Mouse (Mus musculus) embryonic facial prominence, embryonic 13.5 days (tissue): ENCODE data around the gene Tnfaip6. TPM values are rescaled to one million over a fixed set of nuclear protein-coding genes. Genes with fewer than 3 reads are reported as not detected.

ENCODE experiments used
- ATAC-seq: fragments of 200-750 bp; cut with Nextera tagmentation; 2 replicates; pipeline ENCODE4 v1.8.0; 2017; ENCODE audit warnings: low read depth; ENCODE audit not compliant: insufficient number of reproducible peaks, insufficient read depth, low FRiP score, low TSS enrichment
- H3K27ac ChIP-seq: fragments of 300-500 bp; sonication (generic); 2 replicates; pipeline ENCODE4 v1.5.1; 2015; ENCODE audit warnings: moderate library complexity, mild to moderate bottlenecking, inconsistent platforms
- H3K27me3 ChIP-seq: fragments of 300-500 bp; sonication (generic); 2 replicates; pipeline ENCODE4 v1.6.1; 2015; ENCODE audit warnings: mild to moderate bottlenecking, inconsistent platforms
- H3K36me3 ChIP-seq: fragments of 300-500 bp; sonication (generic); 2 replicates; pipeline ENCODE4 v1.6.1; 2015; ENCODE audit warnings: mild to moderate bottlenecking, inconsistent platforms
- H3K4me1 ChIP-seq: fragments of 300-500 bp; sonication (generic); 2 replicates; pipeline ENCODE4 v1.6.1; 2015; ENCODE audit warnings: inconsistent platforms
- H3K4me2 ChIP-seq: fragments of 300-500 bp; sonication (generic); 2 replicates; pipeline ENCODE4 v1.6.1; 2015; ENCODE audit warnings: moderate library complexity, mild to moderate bottlenecking, inconsistent platforms
- H3K4me3 ChIP-seq: fragments of 300-500 bp; sonication (generic); 2 replicates; pipeline ENCODE4 v1.5.1; 2015; ENCODE audit warnings: mild to moderate bottlenecking, inconsistent platforms
- H3K9ac ChIP-seq: fragments of 300-500 bp; sonication (generic); 2 replicates; pipeline ENCODE4 v1.6.1; 2015; ENCODE audit warnings: mild to moderate bottlenecking, inconsistent platforms
- H3K9me3 ChIP-seq: fragments of 300-500 bp; sonication (generic); 2 replicates; pipeline ENCODE4 v1.6.1; 2016; ENCODE audit warnings: inconsistent platforms
- WGBS: fragments of 180-500 bp; shearing (Covaris S2); methylation state at CpG from one replicate; pipeline ENCODE4 v1.1.7; 2015; ENCODE audit warnings: mixed read lengths; 5-methylcytosine and 5-hydroxymethylcytosine counted together
- polyA plus RNA-seq: library from polyadenylated mRNA; unstranded; fragments of >200 nt; fragmentation: Nextera tagmentation; extraction: Ambion mirVana; gene quantifications from 2 replicates; pipeline ENCODE4 v1.2.1, GENCODE M21; 2015

The Tnfaip6 gene
- polyA plus RNA-seq, 1 experiment from 2014 or later = 78.4 TPM

DNA sequence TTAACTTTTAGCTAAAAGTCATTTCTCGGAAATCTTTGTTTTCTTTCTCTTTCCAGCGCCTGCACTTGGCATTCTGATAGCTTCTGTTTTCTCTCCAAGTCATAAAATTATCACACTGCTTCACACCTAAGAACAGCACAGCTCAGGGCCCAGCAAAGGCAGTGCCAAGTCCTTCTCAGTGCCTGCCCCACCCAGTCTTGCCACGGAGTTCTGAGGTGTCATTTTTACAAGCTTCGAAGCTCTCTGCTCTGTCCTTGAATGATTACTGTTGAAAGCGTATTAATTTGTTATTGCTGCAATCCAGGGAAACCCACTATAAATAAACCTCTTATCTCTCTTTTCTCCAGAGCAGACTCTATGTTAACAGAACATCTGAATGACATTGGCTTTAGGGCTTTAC, 15.7 kb downstream of the Tnfaip6 start:
- Histone ChIP-seq H3K4me1 (no peaks in the 10 kb centered on the region), H3K4me2 (no peak overlapping the region), H3K27me3 (no peaks in the 10 kb centered on the region), H3K9ac (no peak overlapping the region), H3K36me3 (peaks cover 66% of the 10 kb centered on the region), H3K9me3 (no peaks in the 10 kb centered on the region), H3K4me3 (no peak overlapping the region), H3K27ac (no peak overlapping the region)
- 64% methylated on average over 5 of the region's 5 CpGs for WGBS
- ATAC-seq = no peak

DNA sequence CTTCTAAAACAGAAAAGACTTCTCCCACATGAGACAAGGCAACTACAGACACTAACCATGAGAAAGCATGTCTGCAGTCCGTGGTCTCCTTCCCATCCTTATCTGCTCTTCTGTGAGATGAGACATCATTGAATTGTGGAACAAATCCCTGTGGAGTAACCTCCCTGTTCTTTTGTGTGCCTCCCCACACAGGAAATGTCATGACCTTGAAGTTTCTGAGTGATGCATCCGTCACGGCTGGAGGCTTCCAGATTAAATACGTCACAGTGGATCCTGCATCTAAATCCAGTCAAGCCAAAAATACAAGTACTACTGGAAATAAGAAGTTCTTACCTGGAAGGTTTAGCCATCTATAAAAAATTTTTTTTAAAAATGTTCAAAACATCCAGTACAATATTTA, 17.8 kb downstream of the Tnfaip6 start:
- Histone ChIP-seq H3K4me3 (no peak overlapping the region), H3K27ac (no peak overlapping the region), H3K9ac (no peak overlapping the region), H3K27me3 (no peaks in the 10 kb centered on the region), H3K4me2 (no peak overlapping the region), H3K4me1 (no peaks in the 10 kb centered on the region), H3K9me3 (no peaks in the 10 kb centered on the region), H3K36me3 (peaks cover 47% of the 10 kb centered on the region)
- WGBS = 49% methylated on average over 4 of the region's 4 CpGs
- ATAC-seq = no peak

DNA sequence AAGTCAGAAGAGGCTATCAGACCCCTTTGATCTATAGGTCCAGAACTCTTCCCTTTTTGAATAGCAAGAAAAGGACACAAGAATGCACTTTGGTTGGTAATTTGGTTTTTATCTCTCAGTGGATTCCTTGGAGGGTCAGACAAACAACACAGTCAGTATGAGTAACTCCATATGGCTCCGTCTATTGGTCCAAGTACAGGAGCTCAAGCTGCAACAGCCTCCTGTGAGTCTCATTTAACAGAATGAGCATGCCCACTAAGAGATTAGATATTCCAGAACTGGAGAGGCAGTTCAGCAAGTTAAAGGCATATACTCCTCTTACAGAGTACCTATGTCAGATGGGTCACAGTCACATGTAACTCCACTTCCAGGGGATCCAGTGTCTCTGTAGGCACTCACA, 19.3 kb downstream of the Tnfaip6 start:
- no peak overlapping the region for H3K9ac ChIP-seq
- H3K4me2 ChIP-seq = no peak overlapping the region
- no peaks in the 10 kb centered on the region for H3K9me3 ChIP-seq
- H3K4me1 ChIP-seq = no peaks in the 10 kb centered on the region
- H3K4me3 ChIP-seq = no peak overlapping the region
- no peak for ATAC-seq
- no peak overlapping the region for H3K27ac ChIP-seq
- H3K27me3 ChIP-seq = no peaks in the 10 kb centered on the region
- WGBS = 77% methylated on average over 1 of the region's 1 CpGs
- peaks cover 33% of the 10 kb centered on the region for H3K36me3 ChIP-seq

DNA sequence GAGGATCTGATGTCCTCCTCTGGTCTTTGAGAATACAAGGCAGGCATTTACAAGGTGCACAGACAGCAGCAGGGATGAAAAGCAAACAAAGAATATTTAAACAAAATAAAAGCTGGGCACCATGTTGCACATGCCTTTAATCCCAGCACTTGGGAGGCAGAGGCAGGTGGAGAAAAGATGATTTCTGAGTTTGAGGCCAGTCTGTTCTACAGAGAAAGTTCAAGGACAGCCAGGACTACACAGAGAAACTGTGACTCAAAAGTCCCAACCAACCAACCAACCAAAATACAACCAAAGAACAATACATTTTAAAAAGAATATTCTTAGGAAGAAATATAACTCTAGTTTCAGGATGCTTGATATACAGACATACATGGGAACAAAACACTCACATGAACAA, 19.9 kb downstream of the Tnfaip6 start:
- ATAC-seq = no peak
- H3K9ac ChIP-seq = no peak overlapping the region
- H3K4me2 ChIP-seq = no peak overlapping the region
- no peaks in the 10 kb centered on the region for H3K27me3 ChIP-seq
- no peak overlapping the region for H3K27ac ChIP-seq
- no peak overlapping the region for H3K4me3 ChIP-seq
- H3K36me3 ChIP-seq = peaks cover 28% of the 10 kb centered on the region
- no peaks in the 10 kb centered on the region for H3K9me3 ChIP-seq
- no peaks in the 10 kb centered on the region for H3K4me1 ChIP-seq

DNA sequence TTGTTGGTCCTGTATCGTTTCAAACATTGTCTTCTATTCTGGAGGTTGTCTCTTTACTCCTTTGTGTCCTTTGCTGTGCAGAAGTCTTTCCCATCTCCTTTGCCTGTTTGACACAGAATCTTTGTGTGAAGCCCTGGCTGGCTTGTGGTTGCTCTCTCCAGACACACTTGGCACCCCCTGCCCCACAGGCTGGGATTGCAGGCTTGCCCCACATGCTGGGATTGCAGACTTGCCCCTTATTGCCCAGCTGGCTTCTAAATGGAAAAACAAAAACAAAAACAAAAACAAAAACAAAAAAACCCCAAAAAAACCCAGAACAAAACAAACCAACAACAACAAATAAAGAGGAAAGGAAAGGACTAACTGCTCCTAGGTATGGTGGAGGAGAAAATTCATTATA, 30.8 kb downstream of the Tnfaip6 start:
- peaks cover 6% of the 10 kb centered on the region; the same call in 1 of the 2 replicates for H3K4me1 ChIP-seq
- H3K36me3 ChIP-seq = no peaks in the 10 kb centered on the region
- no peak overlapping the region for H3K4me3 ChIP-seq
- no peak overlapping the region for H3K4me2 ChIP-seq
- no peaks in the 10 kb centered on the region for H3K27me3 ChIP-seq
- H3K9me3 ChIP-seq = no peaks in the 10 kb centered on the region
- 71% methylated on average over 1 of the region's 1 CpGs for WGBS
- H3K9ac ChIP-seq = no peak overlapping the region
- no peak overlapping the region for H3K27ac ChIP-seq
- no peak for ATAC-seq

DNA sequence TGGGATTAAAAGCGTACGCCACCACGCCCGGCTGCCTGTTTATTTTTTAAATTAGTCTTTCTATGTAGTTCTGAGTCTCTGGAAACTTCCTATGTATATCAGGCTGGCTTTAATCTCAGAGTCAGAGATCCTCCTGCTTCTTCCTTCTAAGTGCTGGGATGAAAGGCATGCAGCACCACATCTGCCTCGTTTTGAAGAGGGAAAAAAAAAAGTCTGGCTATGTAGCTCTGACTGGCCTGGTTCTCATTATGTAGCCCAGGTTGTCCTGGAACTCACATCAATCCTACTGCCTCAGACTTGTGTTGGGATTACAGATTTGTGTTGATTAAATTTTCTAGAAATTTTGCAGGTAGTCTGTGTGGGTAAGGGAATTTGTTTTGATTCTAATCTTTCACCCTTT, 33.0 kb downstream of the Tnfaip6 start:
- peaks cover 14% of the 10 kb centered on the region for H3K36me3 ChIP-seq
- H3K4me2 ChIP-seq = no peak overlapping the region
- 86% methylated on average over 5 of the region's 5 CpGs for WGBS
- ATAC-seq = no peak
- no peak overlapping the region for H3K4me3 ChIP-seq
- H3K4me1 ChIP-seq = peaks cover 18% of the 10 kb centered on the region
- no peaks in the 10 kb centered on the region for H3K27me3 ChIP-seq
- H3K9ac ChIP-seq = no peak overlapping the region
- no peak overlapping the region for H3K27ac ChIP-seq
- H3K9me3 ChIP-seq = no peaks in the 10 kb centered on the region

DNA sequence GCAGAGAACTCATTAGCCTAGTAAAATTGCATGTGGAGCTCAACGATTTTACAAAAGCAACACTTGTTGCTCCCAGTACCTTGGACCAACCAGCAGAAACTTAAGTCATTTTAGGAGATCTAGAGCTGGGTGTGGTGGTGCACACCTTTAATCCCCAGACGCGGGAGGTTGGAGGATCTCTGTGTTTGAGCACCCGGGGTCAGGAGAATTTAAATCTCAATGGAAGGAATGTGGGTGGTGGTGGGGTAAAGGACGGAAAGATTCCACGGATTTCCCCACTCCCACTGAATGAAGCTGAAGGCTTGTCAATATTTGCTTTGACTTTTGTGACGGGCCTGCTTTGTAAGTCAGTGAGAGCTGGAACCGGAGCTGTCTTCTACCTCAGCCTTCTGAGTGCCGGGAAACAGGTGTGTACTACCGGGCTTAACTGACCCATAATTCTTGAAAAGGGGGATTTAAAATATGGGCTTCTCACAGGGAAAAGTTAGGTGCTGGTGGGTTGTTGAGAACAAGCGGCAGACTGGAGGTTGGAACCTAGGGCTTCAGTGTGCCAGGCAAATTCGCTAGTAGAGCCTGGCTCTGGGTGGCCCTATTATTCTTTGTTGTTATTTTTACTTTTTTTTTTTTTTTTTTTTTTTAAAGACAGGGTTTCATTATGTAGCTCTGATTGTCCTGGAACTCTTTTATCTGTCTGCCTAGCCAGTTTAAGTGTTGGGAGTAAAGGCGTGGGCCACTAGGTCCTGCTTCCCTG, 33.6 kb downstream of the Tnfaip6 start:
- no peak overlapping the region for H3K9ac ChIP-seq
- peak overlapping the region; percentile 91; the same call in 1 of the 2 replicates for H3K27ac ChIP-seq
- peaks cover 18% of the 10 kb centered on the region for H3K4me1 ChIP-seq
- WGBS = 36% methylated on average over 13 of the region's 13 CpGs
- peaks cover 19% of the 10 kb centered on the region for H3K36me3 ChIP-seq
- H3K27me3 ChIP-seq = no peaks in the 10 kb centered on the region
- peak overlapping the region; percentile 98 for H3K4me3 ChIP-seq
- H3K4me2 ChIP-seq = peak overlapping the region; percentile 65
- no peaks in the 10 kb centered on the region for H3K9me3 ChIP-seq
- no peak for ATAC-seq

DNA sequence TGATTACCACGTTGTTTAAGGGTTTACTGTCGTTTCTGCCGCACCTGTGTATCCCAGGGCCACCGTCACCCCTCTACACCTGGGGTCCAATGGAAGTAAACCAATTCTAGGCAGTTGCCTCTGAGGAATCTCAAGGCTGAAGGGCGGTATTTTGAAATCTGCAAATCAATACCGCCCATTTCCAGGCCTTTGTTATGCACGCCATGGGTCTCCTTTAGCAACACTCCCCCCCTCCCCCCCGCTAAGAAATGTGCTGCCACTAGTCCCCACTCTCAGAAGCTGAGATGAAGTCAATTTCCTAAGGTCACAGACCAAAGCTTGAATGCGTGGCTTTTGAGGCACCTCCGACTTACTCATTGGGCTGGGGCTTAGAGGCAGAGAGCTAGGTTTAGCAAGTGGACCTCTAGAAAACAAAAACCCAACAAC, 34.3 kb downstream of the Tnfaip6 start:
- Histone ChIP-seq H3K4me2 (peak overlapping the region; percentile 65), H3K27me3 (no peaks in the 10 kb centered on the region), H3K9me3 (no peaks in the 10 kb centered on the region), H3K9ac (peak overlapping the region; percentile 97), H3K27ac (peak overlapping the region; percentile 91), H3K4me3 (peak overlapping the region; percentile 98), H3K36me3 (peaks cover 25% of the 10 kb centered on the region), H3K4me1 (peaks cover 18% of the 10 kb centered on the region)
- WGBS = 2% methylated on average over 10 of the region's 10 CpGs
- ATAC-seq = no peak

DNA sequence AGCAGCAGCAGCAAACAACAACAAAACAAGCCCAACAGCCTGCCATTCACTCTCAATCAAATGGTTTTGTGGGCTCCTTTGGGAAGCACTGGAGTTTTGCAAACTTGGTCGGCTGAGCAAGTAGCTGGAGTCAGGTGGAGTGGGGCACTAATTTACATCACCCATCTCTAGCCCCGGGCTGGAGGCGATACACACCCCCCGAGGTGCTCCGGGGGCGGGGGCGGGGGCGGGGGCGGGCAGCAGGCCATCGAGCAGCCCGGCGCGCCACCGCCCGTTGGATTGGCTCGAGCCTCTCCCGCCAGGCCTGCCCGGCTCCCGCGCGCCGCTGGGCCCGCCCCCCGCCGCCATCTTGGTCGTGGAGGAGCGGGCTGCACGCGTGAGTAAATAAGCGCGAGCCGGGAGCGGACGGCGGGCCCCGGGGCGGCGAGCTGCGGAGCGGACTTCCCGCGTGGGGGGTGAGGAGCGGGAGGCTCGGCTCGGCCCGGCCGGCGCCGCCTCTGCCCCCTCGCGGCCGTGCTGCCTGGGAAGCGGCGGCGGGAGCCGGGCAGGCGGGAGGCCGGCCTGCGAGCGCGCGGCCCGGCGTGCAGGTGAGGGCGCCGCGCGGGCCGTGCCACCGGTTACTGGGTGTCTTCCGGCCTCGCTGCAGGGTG, 34.8 kb downstream of the Tnfaip6 start, which contains the start of gene Rif1:
TSS of gene Rif1 (plus strand) at position 342 of the 650 bp plus-strand sequence.
- H3K27ac ChIP-seq = peak within 1 kb of the TSS; percentile 91
- peak within 1 kb of the TSS; percentile 65 for H3K4me2 ChIP-seq
- H3K9me3 ChIP-seq = no peaks in the 10 kb centered on the region
- H3K9ac ChIP-seq = peak within 1 kb of the TSS; percentile 97
- H3K27me3 ChIP-seq = no peaks in the 10 kb centered on the region
- H3K4me1 ChIP-seq = peaks cover 18% of the 10 kb centered on the region
- H3K4me3 ChIP-seq = peak within 1 kb of the TSS; percentile 98
- ATAC-seq = peak; percentile 95
- H3K36me3 ChIP-seq = peaks cover 29% of the 10 kb centered on the region
- under 1% methylated on average over 69 of the region's 72 CpGs for WGBS

DNA sequence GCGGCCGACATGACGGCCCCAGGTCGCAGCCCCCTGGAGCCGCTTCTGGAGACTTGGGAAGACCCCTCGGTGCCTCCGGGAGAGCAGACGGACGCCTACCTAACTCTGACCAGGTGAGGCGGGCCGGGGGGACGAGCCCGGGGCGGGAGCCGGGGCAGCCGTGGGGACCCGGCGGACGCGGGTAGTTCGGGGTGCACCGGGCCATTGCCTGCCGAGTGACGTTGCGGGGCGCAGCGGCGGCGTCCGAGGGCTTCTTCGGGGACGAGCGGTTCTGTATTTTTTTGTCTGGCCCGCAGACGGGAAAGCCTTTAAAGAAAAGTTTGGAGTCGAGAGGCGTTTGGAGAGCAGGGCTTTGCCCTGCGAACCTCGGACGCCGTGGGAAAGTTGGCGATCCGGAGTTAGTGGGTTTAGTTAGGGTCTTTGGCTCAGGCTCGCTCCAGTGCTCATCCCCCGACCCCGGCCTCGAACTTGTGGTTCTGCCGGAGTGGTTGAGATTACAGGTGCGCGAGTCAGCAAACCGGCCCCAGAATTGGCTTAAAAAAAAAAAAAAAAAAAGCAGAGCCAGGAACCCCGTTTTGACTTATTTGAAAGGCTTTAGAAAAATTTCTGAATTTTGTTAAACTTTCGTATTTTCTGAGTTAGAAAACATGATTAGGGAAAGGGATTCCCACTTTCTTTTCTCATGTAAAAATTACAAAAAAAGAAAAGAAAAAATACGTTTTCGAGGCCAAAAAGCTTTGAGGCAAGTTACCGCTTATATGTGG, 35.5 kb downstream of the Tnfaip6 start:
- 2% methylated on average over 56 of the region's 56 CpGs for WGBS
- ATAC-seq = peak; percentile 50; the same call in 1 of the 2 replicates
- Histone ChIP-seq H3K4me2 (peak overlapping the region; percentile 65), H3K36me3 (peaks cover 36% of the 10 kb centered on the region), H3K27me3 (no peaks in the 10 kb centered on the region), H3K27ac (peak overlapping the region; percentile 91), H3K4me1 (peaks cover 18% of the 10 kb centered on the region), H3K9me3 (no peaks in the 10 kb centered on the region), H3K4me3 (peak overlapping the region; percentile 98), H3K9ac (peak overlapping the region; percentile 97)

DNA sequence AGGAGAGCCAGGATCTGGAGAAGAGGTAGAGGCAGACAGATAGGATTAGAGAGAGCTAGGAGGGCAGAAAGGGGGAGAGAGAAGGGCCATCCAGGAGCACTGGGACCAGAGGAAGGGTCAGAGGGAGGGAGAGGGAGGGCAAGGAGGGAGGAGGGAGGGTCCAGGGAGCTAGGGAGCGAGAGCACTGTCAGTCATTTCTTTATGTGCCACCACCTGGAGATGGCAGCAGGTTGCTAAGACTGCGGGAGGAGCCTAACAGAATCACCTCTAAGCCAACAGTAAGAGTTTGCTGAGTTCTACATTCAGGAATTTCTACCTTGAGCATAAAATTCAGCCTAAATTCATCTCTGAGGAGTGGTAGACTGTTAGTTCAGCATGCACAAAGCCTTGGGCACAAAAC, 40.9 kb downstream of the Tnfaip6 start:
- ATAC-seq = no peak
- Histone ChIP-seq H3K4me3 (no peak overlapping the region), H3K9ac (no peak overlapping the region), H3K4me1 (peaks cover 13% of the 10 kb centered on the region), H3K9me3 (no peaks in the 10 kb centered on the region), H3K4me2 (no peak overlapping the region), H3K36me3 (peaks cover 80% of the 10 kb centered on the region), H3K27me3 (no peaks in the 10 kb centered on the region), H3K27ac (no peak overlapping the region)
- 88% methylated on average over 2 of the region's 2 CpGs for WGBS
